Mouse (Mus musculus): Measurements from ENCODE around the gene Saxo1. TPM values are rescaled to one million over a fixed set of nuclear protein-coding genes. Genes with fewer than 3 reads are reported as not detected.

The Saxo1 gene
- total RNA-seq, 1 experiment from 2014 or later = not detected

GRCm38 (mm10) chr4:86537972-86538371 lies 20.2 kb downstream of the Saxo1 start:
- no peak; a peak in 1 of 4 replicates for ATAC-seq (replicated peaks in 1 of 2; ENCODE audit: insufficient read depth in 1 of 2, low FRiP score in 2 of 2, low TSS enrichment in 1 of 2, low read depth in 1 of 2, poor library complexity in 2 of 2, severe bottlenecking in 2 of 2)

GRCm38 (mm10) chr4:86534091-86534481 lies 24.0 kb downstream of the Saxo1 start:
- ATAC-seq (replicated peaks in 1 of 2; ENCODE audit: insufficient read depth in 1 of 2, low FRiP score in 2 of 2, low TSS enrichment in 1 of 2, low read depth in 1 of 2, poor library complexity in 2 of 2, severe bottlenecking in 2 of 2) = no peak

- ATAC-seq (replicated peaks in 1 of 2; ENCODE audit: insufficient read depth in 1 of 2, low FRiP score in 2 of 2, low TSS enrichment in 1 of 2, low read depth in 1 of 2, poor library complexity in 2 of 2, severe bottlenecking in 2 of 2) = no peak
Observed at GRCm38 (mm10) chr4:86533406-86534090, 24.6 kb downstream of the Saxo1 start.

- no peak for ATAC-seq (replicated peaks in 1 of 2; ENCODE audit: insufficient read depth in 1 of 2, low FRiP score in 2 of 2, low TSS enrichment in 1 of 2, low read depth in 1 of 2, poor library complexity in 2 of 2, severe bottlenecking in 2 of 2)
Observed at GRCm38 (mm10) chr4:86529161-86529560, 29.0 kb downstream of the Saxo1 start.

- ATAC-seq (replicated peaks in 1 of 2; ENCODE audit: insufficient read depth in 1 of 2, low FRiP score in 2 of 2, low TSS enrichment in 1 of 2, low read depth in 1 of 2, poor library complexity in 2 of 2, severe bottlenecking in 2 of 2) = no peak
Observed at GRCm38 (mm10) chr4:86527162-86528136, 30.7 kb downstream of the Saxo1 start.

- no peak for ATAC-seq (replicated peaks in 1 of 2; ENCODE audit: insufficient read depth in 1 of 2, low FRiP score in 2 of 2, low TSS enrichment in 1 of 2, low read depth in 1 of 2, poor library complexity in 2 of 2, severe bottlenecking in 2 of 2)
Observed at GRCm38 (mm10) chr4:86524483-86524882, 33.6 kb downstream of the Saxo1 start.

GRCm38 (mm10) chr4:86523771-86524170 lies 34.4 kb downstream of the Saxo1 start:
- no peak for ATAC-seq (replicated peaks in 1 of 2; ENCODE audit: insufficient read depth in 1 of 2, low FRiP score in 2 of 2, low TSS enrichment in 1 of 2, low read depth in 1 of 2, poor library complexity in 2 of 2, severe bottlenecking in 2 of 2)

- ATAC-seq (replicated peaks in 1 of 2; ENCODE audit: insufficient read depth in 1 of 2, low FRiP score in 2 of 2, low TSS enrichment in 1 of 2, low read depth in 1 of 2, poor library complexity in 2 of 2, severe bottlenecking in 2 of 2) = no peak
Observed at GRCm38 (mm10) chr4:86520695-86521094, 37.4 kb downstream of the Saxo1 start.

- no peak for ATAC-seq (replicated peaks in 1 of 2; ENCODE audit: insufficient read depth in 1 of 2, low FRiP score in 2 of 2, low TSS enrichment in 1 of 2, low read depth in 1 of 2, poor library complexity in 2 of 2, severe bottlenecking in 2 of 2)
Observed at GRCm38 (mm10) chr4:86519953-86520352, 38.2 kb downstream of the Saxo1 start.

- no peak for ATAC-seq (replicated peaks in 1 of 2; ENCODE audit: insufficient read depth in 1 of 2, low FRiP score in 2 of 2, low TSS enrichment in 1 of 2, low read depth in 1 of 2, poor library complexity in 2 of 2, severe bottlenecking in 2 of 2)
Observed at GRCm38 (mm10) chr4:86504656-86505055, 53.5 kb downstream of the Saxo1 start.

GRCm38 (mm10) chr4:86499561-86499960 lies 58.6 kb downstream of the Saxo1 start:
- ATAC-seq (replicated peaks in 1 of 2; ENCODE audit: insufficient read depth in 1 of 2, low FRiP score in 2 of 2, low TSS enrichment in 1 of 2, low read depth in 1 of 2, poor library complexity in 2 of 2, severe bottlenecking in 2 of 2) = no peak

- ATAC-seq (replicated peaks in 1 of 2; ENCODE audit: insufficient read depth in 1 of 2, low FRiP score in 2 of 2, low TSS enrichment in 1 of 2, low read depth in 1 of 2, poor library complexity in 2 of 2, severe bottlenecking in 2 of 2) = no peak
Observed at GRCm38 (mm10) chr4:86498754-86499153, 59.4 kb downstream of the Saxo1 start.

GRCm38 (mm10) chr4:86489128-86489527 lies 69.0 kb downstream of the Saxo1 start:
- no peak for ATAC-seq (replicated peaks in 1 of 2; ENCODE audit: insufficient read depth in 1 of 2, low FRiP score in 2 of 2, low TSS enrichment in 1 of 2, low read depth in 1 of 2, poor library complexity in 2 of 2, severe bottlenecking in 2 of 2)

GRCm38 (mm10) chr4:86486901-86487300 lies 71.2 kb downstream of the Saxo1 start:
- ATAC-seq (replicated peaks in 1 of 2; ENCODE audit: insufficient read depth in 1 of 2, low FRiP score in 2 of 2, low TSS enrichment in 1 of 2, low read depth in 1 of 2, poor library complexity in 2 of 2, severe bottlenecking in 2 of 2) = no peak

- ATAC-seq (replicated peaks in 1 of 2; ENCODE audit: insufficient read depth in 1 of 2, low FRiP score in 2 of 2, low TSS enrichment in 1 of 2, low read depth in 1 of 2, poor library complexity in 2 of 2, severe bottlenecking in 2 of 2) = no peak
Observed at GRCm38 (mm10) chr4:86486491-86486890, 71.6 kb downstream of the Saxo1 start.

GRCm38 (mm10) chr4:86485052-86485451 lies 73.1 kb downstream of the Saxo1 start:
- no peak for ATAC-seq (replicated peaks in 1 of 2; ENCODE audit: insufficient read depth in 1 of 2, low FRiP score in 2 of 2, low TSS enrichment in 1 of 2, low read depth in 1 of 2, poor library complexity in 2 of 2, severe bottlenecking in 2 of 2)

- ATAC-seq (replicated peaks in 1 of 2; ENCODE audit: insufficient read depth in 1 of 2, low FRiP score in 2 of 2, low TSS enrichment in 1 of 2, low read depth in 1 of 2, poor library complexity in 2 of 2, severe bottlenecking in 2 of 2) = no peak
Observed at GRCm38 (mm10) chr4:86483686-86484085, 74.4 kb downstream of the Saxo1 start.

- no peak for ATAC-seq (replicated peaks in 1 of 2; ENCODE audit: insufficient read depth in 1 of 2, low FRiP score in 2 of 2, low TSS enrichment in 1 of 2, low read depth in 1 of 2, poor library complexity in 2 of 2, severe bottlenecking in 2 of 2)
Observed at GRCm38 (mm10) chr4:86483013-86483615, 75.0 kb downstream of the Saxo1 start.

All from hematopoietic stem cell, adult 5-6 weeks (primary cell).